Comparison of ENCODE assay signal across 9 mouse cellular contexts in genomic region chr5:140606386-140606785, GRCm38 (mm10). TPM values are rescaled to one million over a fixed set of nuclear protein-coding genes. Genes with fewer than 3 reads are reported as not detected.
A peak's percentile ranks its signal among the peaks of the same experiment; 100 is the strongest.
DNase-seq lines count a peak whose midpoint lies in the region; ATAC-seq and TF ChIP-seq lines count a peak whose summit lies in the region.
"Had no signal": no experiment of that assay in that cellular context is flagged by ENCODE, and none has a peak within 500 bp of the region (broad histone marks: within the 10 kb centered on the region; RNA-seq: fewer than 3 reads in every experiment).

No protein-coding gene starts in this region.

- peaks cover 72% of the 10 kb centered on the region for H3K4me1 ChIP-seq in kidney, embryonic 16.5 days (ENCODE audit: insufficient read depth, low read length)
- peaks cover 27% of the 10 kb centered on the region for H3K4me1 ChIP-seq in forebrain, embryonic 11.5 days (replicated peaks; ENCODE audit: control insufficient read depth, insufficient read depth, low read length)
- H3K4me1 ChIP-seq in kidney, postnatal 0 days (replicated peaks; ENCODE audit: insufficient read depth, low read length) = peaks cover 54% of the 10 kb centered on the region
- peaks cover 37% of the 10 kb centered on the region for H3K4me1 ChIP-seq in neural tube, embryonic 11.5 days (ENCODE audit: control insufficient read depth, insufficient read depth, low read length)
- no peaks in the 10 kb centered on the region; the same call in 1 of the 2 replicates for H3K4me1 ChIP-seq in cerebellum, adult 2 months (ENCODE audit: control insufficient read depth, insufficient read depth, low read length)

- H3K27ac ChIP-seq in kidney, embryonic 16.5 days (ENCODE audit: low read length) = peak overlapping the region; percentile 75
- H3K27ac ChIP-seq in forebrain, embryonic 11.5 days (ENCODE audit: low read depth, low read length) = no peak overlapping the region
- peak overlapping the region; percentile 77 for H3K27ac ChIP-seq in kidney, postnatal 0 days
- H3K27ac ChIP-seq in neural tube, embryonic 11.5 days (ENCODE audit: low read depth, low read length) = no peak overlapping the region
- no peak overlapping the region for H3K27ac ChIP-seq in cerebellum, adult 2 months (ENCODE audit: insufficient read depth, low read length)

- no peak for TF ChIP-seq CTCF in kidney, postnatal 0 days (IDR thresholded peaks at IDR 0.05; ENCODE audit: low read depth)
- no peak for TF ChIP-seq CTCF in cerebellum, adult 2 months (IDR thresholded peaks at IDR 0.05; ENCODE audit: borderline replicate concordance, insufficient read depth, low read depth, low read length)

- H3K36me3 ChIP-seq in kidney, embryonic 16.5 days (ENCODE audit: insufficient read depth, low read length) = no peaks in the 10 kb centered on the region
- H3K36me3 ChIP-seq in forebrain, embryonic 11.5 days (ENCODE audit: control insufficient read depth, insufficient read depth, low read length) = no peaks in the 10 kb centered on the region
- H3K36me3 ChIP-seq in kidney, postnatal 0 days (ENCODE audit: insufficient read depth, low read length) = no peaks in the 10 kb centered on the region
- no peaks in the 10 kb centered on the region for H3K36me3 ChIP-seq in neural tube, embryonic 11.5 days (ENCODE audit: control insufficient read depth, insufficient read depth, low read length)

- peak; percentile 2; the same call in 1 of the 2 replicates for ATAC-seq in kidney, embryonic 16.5 days (ENCODE audit: low FRiP score, low TSS enrichment)
- no peak for ATAC-seq in forebrain, embryonic 11.5 days (replicated peaks; ENCODE audit: low FRiP score)
- peak; percentile 7; the same call in 1 of the 2 replicates for ATAC-seq in kidney, postnatal 0 days (replicated peaks; ENCODE audit: low FRiP score, low read depth)
- no peak for ATAC-seq in neural tube, embryonic 11.5 days (ENCODE audit: insufficient read depth, low FRiP score, low TSS enrichment)

- peak overlapping the region; percentile 48; the same call in 1 of the 2 replicates for H3K9ac ChIP-seq in kidney, embryonic 16.5 days (replicated peaks; ENCODE audit: low read length)
- peak overlapping the region; percentile 48 for H3K9ac ChIP-seq in forebrain, embryonic 11.5 days (ENCODE audit: low read length)
- 0 out of 2 replicates have a peak overlapping the region, but pooled peaks have one; percentile 8 for H3K9ac ChIP-seq in kidney, postnatal 0 days (ENCODE audit: low read depth, low read length)
- peak overlapping the region; percentile 52 for H3K9ac ChIP-seq in neural tube, embryonic 11.5 days (ENCODE audit: low read length)

- peak overlapping the region; percentile 84 for H3K4me2 ChIP-seq in kidney, embryonic 16.5 days (replicated peaks; ENCODE audit: low read depth, low read length)
- peak overlapping the region; percentile 81 for H3K4me2 ChIP-seq in forebrain, embryonic 11.5 days (ENCODE audit: low read depth, low read length, severe bottlenecking)
- H3K4me2 ChIP-seq in kidney, postnatal 0 days (ENCODE audit: low read length) = peak overlapping the region; percentile 81
- H3K4me2 ChIP-seq in neural tube, embryonic 11.5 days (ENCODE audit: low read depth) = peak overlapping the region; percentile 81

- no peaks in the 10 kb centered on the region for H3K9me3 ChIP-seq in kidney, embryonic 16.5 days (ENCODE audit: low read length)
- H3K9me3 ChIP-seq in forebrain, embryonic 11.5 days (ENCODE audit: control insufficient read depth, low read length) = no peaks in the 10 kb centered on the region
- H3K9me3 ChIP-seq in kidney, postnatal 0 days (replicated peaks; ENCODE audit: low read length) = no peaks in the 10 kb centered on the region
- H3K9me3 ChIP-seq in neural tube, embryonic 11.5 days (ENCODE audit: control insufficient read depth, low read length) = no peaks in the 10 kb centered on the region

- peak overlapping the region; percentile 75 for H3K4me3 ChIP-seq in kidney, embryonic 16.5 days (ENCODE audit: low read length)
- peak overlapping the region; percentile 82 for H3K4me3 ChIP-seq in forebrain, embryonic 11.5 days (ENCODE audit: low read depth, low read length)
- peak overlapping the region; percentile 62 for H3K4me3 ChIP-seq in kidney, postnatal 0 days (replicated peaks; ENCODE audit: low read depth, low read length)
- peak overlapping the region; percentile 68 for H3K4me3 ChIP-seq in neural tube, embryonic 11.5 days (ENCODE audit: low read depth, low read length)
- H3K4me3 ChIP-seq in cerebellum, adult 2 months (replicated peaks; ENCODE audit: insufficient read depth, low read depth, low read length) = no peak overlapping the region

- no peaks in the 10 kb centered on the region for H3K27me3 ChIP-seq in kidney, embryonic 16.5 days (ENCODE audit: insufficient read depth, low read length)
- peaks cover 2% of the 10 kb centered on the region for H3K27me3 ChIP-seq in forebrain, embryonic 11.5 days (ENCODE audit: control insufficient read depth, insufficient read depth, low read length)
- no peaks in the 10 kb centered on the region for H3K27me3 ChIP-seq in kidney, postnatal 0 days (ENCODE audit: insufficient read depth, low read length)
- no peaks in the 10 kb centered on the region for H3K27me3 ChIP-seq in neural tube, embryonic 11.5 days (ENCODE audit: control insufficient read depth, insufficient read depth, low read length)
- no peaks in the 10 kb centered on the region; the same call in 1 of the 2 replicates for H3K27me3 ChIP-seq in cerebellum, adult 2 months (ENCODE audit: control insufficient read depth, insufficient read depth, low read length)

- no peak for TF ChIP-seq POLR2A in cerebellum, adult 2 months (IDR thresholded peaks at IDR 0.05; ENCODE audit: borderline replicate concordance, insufficient read depth, low read length)

- no peak for DNase-seq in kidney, adult 11 months
- no peak for DNase-seq in forebrain, embryonic 11.5 days (ENCODE audit: low spot score)
- peak; percentile 76 for DNase-seq in kidney, postnatal 0 days (ENCODE audit: low spot score)
- peak; percentile 56 for DNase-seq in neural tube, embryonic 11.5 days (ENCODE audit: low spot score)
- no peak for DNase-seq in cerebellum, adult 2 months
- no peak for DNase-seq in left cerebral cortex, adult 8-10 months (ENCODE audit: low spot score in 2 of 2)
- DNase-seq in cerebellum, postnatal 14 days = no peak

- WGBS in kidney, embryonic 16.5 days = under 1% methylated on average over 23 of the region's 23 CpGs
- 0% methylated on average over 23 of the region's 23 CpGs for WGBS in forebrain, embryonic 11.5 days
- WGBS in kidney, postnatal 0 days = under 1% methylated on average over 23 of the region's 23 CpGs
- WGBS in neural tube, embryonic 11.5 days = under 1% methylated on average over 23 of the region's 23 CpGs
- 1% methylated on average over 23 of the region's 23 CpGs for WGBS in cerebellum, adult 2 months

RNA-seq across cellular contexts. Expression of gene Lfng, which starts 0.7 kb away (rescaled TPM):
- 36.3 and 38.9 TPM in 2 replicates for polyA plus RNA-seq in kidney, embryonic 16.5 days (2015; fragmentation: Nextera tagmentation; extraction: Ambion mirVana)
- 41.8 and 45.4 TPM in 2 replicates for polyA plus RNA-seq in forebrain, embryonic 11.5 days (2014; fragmentation: Nextera tagmentation; extraction: Ambion mirVana)
- 28.8 and 33.4 TPM in 2 replicates for polyA plus RNA-seq in kidney, postnatal 0 days (2015; fragmentation: Nextera tagmentation; extraction: Ambion mirVana)
- polyA plus RNA-seq in neural tube, embryonic 11.5 days (2014; fragmentation: Nextera tagmentation; extraction: Ambion mirVana) = 35.4 and 37.5 TPM in 2 replicates
- polyA plus RNA-seq in cerebellum, adult 2 months (2012; rRNA removed) = 48.7 and 53.4 TPM in 2 replicates
- total RNA-seq in left cerebral cortex, adult 8-10 months (2022) = 10 to 100 TPM; 19.9 to 24.1 (median 22.3) TPM

RNA-seq across cellular contexts. Expression of gene Grifin, which starts 41.5 kb away (rescaled TPM):
- polyA plus RNA-seq in kidney, embryonic 16.5 days (2015; fragmentation: Nextera tagmentation; extraction: Ambion mirVana) = 0.27 TPM in 1 of 2 replicates, not detected in the other
- polyA plus RNA-seq in forebrain, embryonic 11.5 days (2014; fragmentation: Nextera tagmentation; extraction: Ambion mirVana) = not detected in 2 replicates
- polyA plus RNA-seq in kidney, postnatal 0 days (2015; fragmentation: Nextera tagmentation; extraction: Ambion mirVana) = not detected in 2 replicates
- polyA plus RNA-seq in neural tube, embryonic 11.5 days (2014; fragmentation: Nextera tagmentation; extraction: Ambion mirVana) = not detected in 2 replicates
- polyA plus RNA-seq in cerebellum, adult 2 months (2012; rRNA removed) = 0.82 and 1.4 TPM in 2 replicates
- total RNA-seq in left cerebral cortex, adult 8-10 months (2022) = 1 to 10 TPM in 1 of 4 experiments, under 1 TPM in 2, not detected in 1; 0.80 to 1.3 (median 0.93) TPM
- polyA plus RNA-seq: gonadal fat pad, adult 2 months had no signal

RNA-seq across cellular contexts. Expression of gene Ttyh3, which starts 42.4 kb away (rescaled TPM):
- 28.4 and 31.3 TPM in 2 replicates for polyA plus RNA-seq in kidney, embryonic 16.5 days (2015; fragmentation: Nextera tagmentation; extraction: Ambion mirVana)
- polyA plus RNA-seq in forebrain, embryonic 11.5 days (2014; fragmentation: Nextera tagmentation; extraction: Ambion mirVana) = 83.3 and 91.5 TPM in 2 replicates
- polyA plus RNA-seq in kidney, postnatal 0 days (2015; fragmentation: Nextera tagmentation; extraction: Ambion mirVana) = 21.7 and 25.3 TPM in 2 replicates
- 61.0 and 65.0 TPM in 2 replicates for polyA plus RNA-seq in neural tube, embryonic 11.5 days (2014; fragmentation: Nextera tagmentation; extraction: Ambion mirVana)
- 86.0 and 96.1 TPM in 2 replicates for polyA plus RNA-seq in cerebellum, adult 2 months (2012; rRNA removed)
- 100 to 1,000 TPM; 173 to 201 (median 187) TPM for total RNA-seq in left cerebral cortex, adult 8-10 months (2022)

Comparison
In these comparisons a context has a peak if more than half of its experiments do, and no peak if none do; other contexts are left out.
1. DNase-seq: peak in kidney, postnatal 0 days (single experiment) and neural tube, embryonic 11.5 days (single experiment); none in kidney, adult 11 months (single experiment), forebrain, embryonic 11.5 days (single experiment), cerebellum, adult 2 months (0 of 2), left cerebral cortex, adult 8-10 months (0 of 2) and cerebellum, postnatal 14 days (0 of 2).
2. ATAC-seq: peak in kidney, embryonic 16.5 days (single experiment) and kidney, postnatal 0 days (single experiment); none in forebrain, embryonic 11.5 days (single experiment) and neural tube, embryonic 11.5 days (single experiment).
3. H3K27ac ChIP-seq: peak in kidney, embryonic 16.5 days (single experiment) and kidney, postnatal 0 days (single experiment); none in forebrain, embryonic 11.5 days (single experiment), neural tube, embryonic 11.5 days (single experiment) and cerebellum, adult 2 months (single experiment).
4. Peak in every context shown above with its lines, with median percentiles within 50 percentile points of each other: H3K4me2 ChIP-seq and H3K9ac ChIP-seq.